Mouse (Mus musculus) liver, embryonic 11.5 days (tissue): ENCODE data around the gene Dact2. TPM values are rescaled to one million over a fixed set of nuclear protein-coding genes. Genes with fewer than 3 reads are reported as not detected.

ENCODE experiments used
- ATAC-seq: fragments of 200-750 bp; cut with Nextera tagmentation; replicated peaks from 2 replicates; pipeline ENCODE4 v1.8.0; 2017; ENCODE audit warnings: moderate number of reproducible peaks, mild to moderate bottlenecking, moderate TSS enrichment, moderate library complexity; ENCODE audit not compliant: low FRiP score
- DNase-seq: peaks from one replicate; pipeline ENCODE4 v3.0.0-alpha.2; 2017; ENCODE audit warnings: low spot score
- H3K27ac ChIP-seq: fragments of 300-500 bp; sonication (generic); 2 replicates; pipeline ENCODE4 v1.5.1; 2014; ENCODE audit warnings: mild to moderate bottlenecking, low read depth, low read length, control low read depth
- H3K27me3 ChIP-seq: fragments of 300-500 bp; sonication (generic); replicated peaks from 2 replicates; pipeline ENCODE4 v1.6.1; 2014; ENCODE audit warnings: low read length, mixed read lengths; ENCODE audit not compliant: control insufficient read depth, insufficient read depth
- H3K36me3 ChIP-seq: fragments of 300-500 bp; sonication (generic); 2 replicates; pipeline ENCODE4 v1.6.1; 2014; ENCODE audit warnings: mild to moderate bottlenecking, low read length, moderate library complexity, mixed read lengths; ENCODE audit not compliant: control insufficient read depth, insufficient read depth
- H3K4me1 ChIP-seq: fragments of 300-500 bp; sonication (generic); replicated peaks from 2 replicates; pipeline ENCODE4 v1.6.1; 2014; ENCODE audit warnings: low read length, mixed read lengths; ENCODE audit not compliant: control insufficient read depth, insufficient read depth
- H3K4me2 ChIP-seq: fragments of 300-500 bp; sonication (generic); 2 replicates; pipeline ENCODE4 v1.6.1; 2014; ENCODE audit warnings: mild to moderate bottlenecking, control low read depth, moderate library complexity
- H3K4me3 ChIP-seq: fragments of 300-500 bp; sonication (generic); 2 replicates; pipeline ENCODE4 v1.5.1; 2014; ENCODE audit warnings: low read depth, low read length, control low read depth
- H3K9ac ChIP-seq: fragments of 300-500 bp; sonication (generic); 2 replicates; pipeline ENCODE4 v1.6.1; 2014; ENCODE audit warnings: low read depth, low read length, control low read depth
- H3K9me3 ChIP-seq: fragments of 300-500 bp; sonication (generic); 2 replicates; pipeline ENCODE4 v1.6.1; 2016; ENCODE audit warnings: low read length, inconsistent platforms, mixed read lengths; ENCODE audit not compliant: control insufficient read depth
- WGBS: fragments of 180-500 bp; shearing (Covaris S2); extraction: QIAGEN DNeasy Blood & Tissue Kit; methylation state at CpG from one replicate; pipeline ENCODE4 v1.1.7; 2014; 5-methylcytosine and 5-hydroxymethylcytosine counted together
- polyA plus RNA-seq: library from polyadenylated mRNA; unstranded; fragments of >200 nt; fragmentation: Nextera tagmentation; extraction: Ambion mirVana; gene quantifications from 2 replicates; pipeline ENCODE4 v1.2.1, GENCODE M21; 2014

Gene Dact2
- polyA plus RNA-seq, 1 experiment from 2014 or later = 3.0 TPM

DNA sequence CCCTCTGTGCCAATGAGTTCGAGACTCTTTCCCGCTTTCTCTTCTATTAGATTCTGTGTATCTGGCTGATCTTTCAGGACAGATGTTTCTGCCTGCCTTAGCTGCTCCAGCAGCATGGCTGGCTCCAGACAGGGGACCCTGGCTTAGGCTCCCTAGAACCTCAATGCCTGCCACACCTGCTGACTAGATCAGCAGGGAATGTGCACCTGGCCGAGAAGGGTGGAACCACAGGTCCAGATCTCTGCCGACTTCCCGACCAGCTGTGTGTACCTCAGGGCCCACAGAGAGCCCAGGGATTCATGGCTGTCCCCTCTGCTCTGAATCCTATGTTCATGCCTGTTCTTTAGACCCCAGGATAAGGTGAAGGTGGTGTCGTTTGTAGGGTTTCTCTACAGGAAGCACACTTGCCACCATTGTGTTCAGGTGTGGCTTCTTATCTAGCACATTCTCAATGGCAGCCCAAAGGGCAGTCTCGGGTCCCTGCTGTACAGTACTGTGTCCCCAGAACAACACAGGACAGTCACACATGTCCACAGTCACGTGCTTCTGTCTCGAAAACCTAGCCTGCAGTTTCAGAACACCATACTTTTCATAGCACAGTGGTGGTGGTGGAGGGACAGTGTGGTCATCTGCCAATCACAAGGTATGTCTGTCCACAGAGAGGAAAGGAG lies 22.0 kb upstream of the Dact2 start:
- H3K4me3 ChIP-seq = no peak overlapping the region
- H3K9ac ChIP-seq = no peak overlapping the region
- H3K4me2 ChIP-seq = no peak overlapping the region
- no peaks in the 10 kb centered on the region for H3K36me3 ChIP-seq
- ATAC-seq (no peak; the same call in 1 of the 2 replicates), DNase-seq (no peak)
- H3K27ac ChIP-seq = no peak overlapping the region
- H3K27me3 ChIP-seq = peaks cover 4% of the 10 kb centered on the region; the same call in 1 of the 2 replicates
- 61% methylated on average over 9 of the region's 9 CpGs for WGBS
- no peaks in the 10 kb centered on the region for H3K9me3 ChIP-seq
- H3K4me1 ChIP-seq = no peaks in the 10 kb centered on the region

DNA sequence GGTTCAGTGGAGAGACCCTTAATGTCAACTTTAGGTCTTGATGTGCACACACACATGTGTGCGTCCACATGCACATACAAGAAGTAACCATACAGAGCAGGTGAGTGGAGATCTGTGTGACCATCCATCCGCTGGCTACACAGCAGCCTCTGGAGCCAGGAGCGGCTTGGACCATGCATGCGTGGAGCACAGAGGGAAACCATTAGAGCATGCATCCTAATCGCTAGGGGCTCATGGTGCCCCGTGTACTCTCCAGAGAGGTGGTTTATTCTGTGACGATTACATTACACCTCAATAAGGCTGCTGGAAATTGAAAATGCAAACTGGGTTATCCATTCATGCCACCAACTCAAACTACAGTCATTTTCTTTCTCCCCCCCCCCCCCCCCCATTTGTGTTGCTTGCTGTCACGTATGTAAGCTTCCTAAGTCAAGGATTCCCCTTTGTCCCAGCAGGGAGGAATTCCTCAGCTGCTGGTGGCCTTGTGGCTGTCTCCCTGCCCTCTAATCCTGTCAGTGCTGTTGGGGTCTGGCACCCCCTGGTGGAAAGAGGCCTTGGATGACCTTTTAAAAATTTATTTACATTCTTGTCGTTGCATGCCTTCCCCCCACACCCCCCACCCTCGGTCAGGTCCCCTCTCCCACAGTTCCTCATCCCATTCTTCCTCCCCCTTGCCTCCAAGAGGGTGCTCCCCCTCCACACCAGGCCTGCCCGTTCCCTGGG lies 17.9 kb upstream of the Dact2 start:
- no peaks in the 10 kb centered on the region for H3K9me3 ChIP-seq
- H3K4me2 ChIP-seq = no peak overlapping the region
- no peak overlapping the region for H3K9ac ChIP-seq
- no peak overlapping the region for H3K27ac ChIP-seq
- DNase-seq (no peak), ATAC-seq (no peak)
- 27% methylated on average over 11 of the region's 11 CpGs for WGBS
- H3K36me3 ChIP-seq = no peaks in the 10 kb centered on the region
- H3K4me3 ChIP-seq = no peak overlapping the region
- H3K27me3 ChIP-seq = no peaks in the 10 kb centered on the region; the same call in 1 of the 2 replicates
- H3K4me1 ChIP-seq = no peaks in the 10 kb centered on the region

DNA sequence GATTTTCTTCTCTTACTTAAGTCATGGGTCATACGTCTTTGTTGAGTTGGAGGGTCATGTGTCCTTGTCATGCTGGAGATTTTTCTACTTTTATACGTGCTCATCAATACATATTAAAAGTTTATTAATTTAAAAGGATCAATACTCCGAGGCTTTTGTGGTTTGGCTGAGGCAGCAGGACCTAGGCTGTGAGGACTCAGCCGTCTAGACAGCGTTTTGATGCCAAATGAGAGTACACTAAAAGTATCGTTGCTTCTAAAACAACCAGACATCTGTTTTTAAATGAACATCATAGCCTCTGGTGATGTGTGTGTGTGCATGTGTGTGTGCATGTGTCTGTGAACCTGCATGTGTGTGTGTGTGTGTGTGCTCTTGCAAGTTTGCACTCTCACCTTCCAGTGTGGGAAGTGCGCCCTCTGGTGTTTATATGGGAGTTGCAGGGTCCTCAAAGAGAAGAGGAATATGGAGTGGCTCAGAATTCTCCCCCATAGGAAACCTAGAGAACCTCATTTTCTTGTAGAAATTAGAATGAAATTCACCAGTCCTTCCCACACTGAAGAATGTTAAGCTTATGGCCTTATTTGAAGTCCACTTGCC lies 16.6 kb upstream of the Dact2 start:
- no peak overlapping the region for H3K9ac ChIP-seq
- no peak overlapping the region for H3K4me3 ChIP-seq
- no peak for ATAC-seq
- H3K9me3 ChIP-seq = no peaks in the 10 kb centered on the region
- WGBS = 64% methylated on average over 7 of the region's 7 CpGs
- no peak overlapping the region for H3K27ac ChIP-seq
- H3K4me2 ChIP-seq = no peak overlapping the region
- H3K27me3 ChIP-seq = no peaks in the 10 kb centered on the region
- DNase-seq = peak; percentile 58
- H3K4me1 ChIP-seq = no peaks in the 10 kb centered on the region
- H3K36me3 ChIP-seq = no peaks in the 10 kb centered on the region

DNA sequence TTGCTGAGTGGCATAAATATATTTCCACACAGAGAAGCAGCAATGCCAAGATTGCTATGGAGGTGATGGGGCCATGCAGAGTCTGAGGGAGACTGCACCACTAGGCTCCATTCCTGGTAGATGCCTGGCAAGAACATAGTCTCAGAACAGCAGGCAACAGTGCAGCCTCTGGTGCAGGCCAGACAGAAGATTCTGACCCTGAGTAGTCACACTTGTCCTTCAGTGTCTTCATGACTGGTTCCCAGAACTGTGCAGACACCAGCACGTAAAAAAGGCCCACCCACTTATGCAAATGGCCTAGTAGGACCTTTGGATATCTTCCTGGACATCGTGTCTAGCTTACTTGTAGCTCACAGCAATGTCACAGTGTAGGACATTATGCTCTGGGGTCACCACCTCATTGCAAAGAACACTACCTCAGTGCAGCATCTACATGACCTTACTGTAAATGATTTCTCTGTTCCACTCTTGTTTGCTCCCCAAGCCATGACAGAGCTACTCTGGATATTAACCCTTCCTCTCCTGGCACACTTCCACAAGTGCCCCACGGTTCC lies 9.9 kb upstream of the Dact2 start:
- H3K36me3 ChIP-seq = no peaks in the 10 kb centered on the region
- ATAC-seq (no peak), DNase-seq (no peak)
- H3K27ac ChIP-seq = no peak overlapping the region
- no peak overlapping the region for H3K4me3 ChIP-seq
- H3K9ac ChIP-seq = no peak overlapping the region
- H3K4me1 ChIP-seq = no peaks in the 10 kb centered on the region
- WGBS = 39% methylated on average over 3 of the region's 3 CpGs
- H3K27me3 ChIP-seq = no peaks in the 10 kb centered on the region
- H3K9me3 ChIP-seq = no peaks in the 10 kb centered on the region
- no peak overlapping the region for H3K4me2 ChIP-seq

DNA sequence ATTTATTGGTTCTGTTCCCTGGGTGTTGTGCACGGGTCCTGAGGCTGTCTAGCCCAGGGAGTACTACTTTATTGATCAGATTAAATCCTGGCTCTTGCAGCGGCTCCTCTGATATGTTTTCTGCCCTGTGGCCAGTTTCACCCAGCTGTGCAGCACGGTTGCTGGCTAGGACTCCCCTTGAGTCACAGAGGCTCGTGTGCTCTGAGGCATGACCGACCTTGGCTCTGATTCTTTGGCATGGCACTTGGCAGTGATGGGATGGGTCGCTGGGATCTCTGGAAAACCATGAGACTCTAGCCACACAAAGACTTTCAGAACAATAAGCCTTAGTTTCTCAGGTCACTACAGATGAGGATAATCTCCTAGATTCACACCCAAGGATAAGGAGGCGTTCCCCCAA lies 8.7 kb upstream of the Dact2 start:
- Histone ChIP-seq H3K27me3 (no peaks in the 10 kb centered on the region; the same call in 1 of the 2 replicates), H3K4me1 (no peaks in the 10 kb centered on the region), H3K4me2 (no peak overlapping the region), H3K36me3 (no peaks in the 10 kb centered on the region), H3K9ac (no peak overlapping the region), H3K27ac (no peak overlapping the region), H3K4me3 (no peak overlapping the region), H3K9me3 (no peaks in the 10 kb centered on the region)
- ATAC-seq (no peak), DNase-seq (no peak)
- 73% methylated on average over 7 of the region's 7 CpGs for whole genome bisulfite sequencing

DNA sequence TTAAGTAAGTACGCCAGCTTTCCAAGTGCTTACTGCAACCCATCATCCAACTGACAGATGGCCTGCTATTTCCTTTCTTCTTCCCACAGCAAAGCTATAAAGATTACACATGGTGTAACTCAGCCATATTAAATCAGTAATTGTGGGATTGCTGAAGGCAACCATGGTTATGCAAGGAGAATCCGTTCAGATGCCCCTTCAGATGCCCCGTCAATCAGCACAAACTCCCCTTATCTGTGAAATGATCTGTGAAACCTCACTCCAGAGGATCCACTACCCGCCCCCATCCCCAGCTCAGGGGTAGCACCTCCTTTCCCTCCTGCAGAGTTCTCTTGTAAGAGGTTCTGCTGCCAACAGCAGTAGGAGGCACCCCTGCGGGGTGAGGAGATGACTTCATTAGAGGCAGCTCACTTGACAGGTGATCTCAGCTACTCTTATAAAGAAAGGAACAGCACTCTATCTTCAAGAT lies 3.0 kb upstream of the Dact2 start:
- 18% methylated on average over 5 of the region's 5 CpGs for WGBS
- no peak for ATAC-seq
- H3K36me3 ChIP-seq = no peaks in the 10 kb centered on the region
- no peak overlapping the region for H3K4me3 ChIP-seq
- H3K4me2 ChIP-seq = no peak overlapping the region
- DNase-seq = no peak
- no peaks in the 10 kb centered on the region for H3K4me1 ChIP-seq
- H3K27ac ChIP-seq = no peak overlapping the region
- H3K9ac ChIP-seq = no peak overlapping the region
- H3K9me3 ChIP-seq = no peaks in the 10 kb centered on the region
- peaks cover 47% of the 10 kb centered on the region for H3K27me3 ChIP-seq

DNA sequence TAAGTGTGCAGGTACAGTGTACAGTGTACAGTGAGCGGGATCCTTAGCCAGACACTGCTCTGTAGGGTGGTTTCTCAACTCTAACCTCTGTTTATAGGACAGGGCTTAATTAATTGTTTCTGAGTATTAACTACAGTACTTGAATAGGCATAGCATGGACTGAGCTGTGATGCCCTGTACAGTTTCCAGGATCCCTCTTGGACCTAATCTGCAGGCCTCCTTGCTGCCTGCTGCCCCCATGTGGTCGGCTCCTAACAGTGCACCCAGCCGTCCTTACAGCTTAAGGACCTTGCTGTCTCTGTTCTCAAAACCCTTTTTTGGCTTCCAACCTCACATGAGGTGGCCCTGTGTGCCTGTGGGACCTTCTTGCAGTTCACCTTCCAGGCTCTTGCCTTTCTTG lies 2.0 kb upstream of the Dact2 start:
- ATAC-seq (no peak), DNase-seq (peak; percentile 59)
- Histone ChIP-seq H3K9ac (no peak overlapping the region), H3K4me2 (no peak overlapping the region), H3K27me3 (peaks cover 58% of the 10 kb centered on the region), H3K27ac (no peak overlapping the region), H3K9me3 (no peaks in the 10 kb centered on the region), H3K4me3 (no peak overlapping the region), H3K36me3 (no peaks in the 10 kb centered on the region), H3K4me1 (peaks cover 2% of the 10 kb centered on the region)
- WGBS = 28% methylated on average over 3 of the region's 3 CpGs

DNA sequence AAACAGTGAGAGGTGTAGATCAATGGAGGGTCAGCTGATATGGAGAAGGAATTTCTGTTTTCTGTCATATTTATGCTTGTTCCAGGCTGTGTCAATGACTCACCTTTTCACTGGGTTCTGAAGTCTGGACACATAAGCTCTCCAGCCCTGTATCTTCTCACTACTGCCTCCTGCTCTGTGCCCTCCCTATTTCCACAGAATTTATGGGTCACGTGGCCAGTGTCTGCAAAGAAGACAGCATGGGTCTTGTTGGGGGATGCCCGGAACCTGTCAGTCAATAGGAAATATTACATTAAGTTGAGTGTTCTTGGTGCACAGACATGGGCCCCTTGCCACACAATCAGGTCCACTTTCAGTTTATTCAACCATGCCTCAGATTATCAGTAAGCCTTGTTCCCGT lies 1.1 kb upstream of the Dact2 start:
- Histone ChIP-seq H3K4me3 (no peak overlapping the region), H3K4me2 (no peak overlapping the region), H3K9ac (no peak overlapping the region), H3K27me3 (peaks cover 59% of the 10 kb centered on the region), H3K36me3 (no peaks in the 10 kb centered on the region), H3K4me1 (peaks cover 9% of the 10 kb centered on the region), H3K9me3 (no peaks in the 10 kb centered on the region), H3K27ac (no peak overlapping the region)
- ATAC-seq (no peak), DNase-seq (no peak)
- 59% methylated on average over 3 of the region's 3 CpGs for WGBS
